Mouse (Mus musculus): Measurements from ENCODE around the gene Tecr. TPM values are rescaled to one million over a fixed set of nuclear protein-coding genes. Genes with fewer than 3 reads are reported as not detected.
A peak's percentile ranks its signal among the peaks of the same experiment; 100 is the strongest.

Gene Tecr
- polyA plus RNA-seq, 1 experiment from 2014 or later = 509 TPM

- Histone ChIP-seq H3K27me3 (ENCODE audit: control insufficient read depth, insufficient read depth, low read depth, low read length) (no peaks in the 10 kb centered on the region), H3K4me3 (ENCODE audit: low read length) (no peak overlapping the region), H3K9ac (ENCODE audit: low read length) (peak overlapping the region; percentile 22; the same call in 1 of the 2 replicates), H3K27ac (ENCODE audit: low read length) (peak overlapping the region; percentile 61), H3K4me2 (ENCODE audit: low read depth, low read length) (no peak overlapping the region), H3K36me3 (ENCODE audit: control insufficient read depth, insufficient read depth, low read length) (no peaks in the 10 kb centered on the region; the same call in 1 of the 2 replicates), H3K9me3 (ENCODE audit: control insufficient read depth, low read length) (no peaks in the 10 kb centered on the region), H3K4me1 (replicated peaks; ENCODE audit: control insufficient read depth, insufficient read depth, low read length) (peaks cover 43% of the 10 kb centered on the region)
- no peak for ATAC-seq (ENCODE audit: low read depth)
- 57% methylated on average over 17 of the region's 17 CpGs for WGBS
Observed at GRCm38 (mm10) chr8:83578131-83579055, 29.4 kb downstream of the Tecr start.

GRCm38 (mm10) chr8:83577384-83577791 is 30.4 kb downstream of the Tecr start:
- WGBS = 34% methylated on average over 9 of the region's 9 CpGs
- no peak for ATAC-seq (ENCODE audit: low read depth)
- H3K9ac ChIP-seq (ENCODE audit: low read length) = peak overlapping the region; percentile 53
- H3K27ac ChIP-seq (ENCODE audit: low read length) = peak overlapping the region; percentile 97
- H3K27me3 ChIP-seq (ENCODE audit: control insufficient read depth, insufficient read depth, low read depth, low read length) = no peaks in the 10 kb centered on the region
- H3K4me1 ChIP-seq (replicated peaks; ENCODE audit: control insufficient read depth, insufficient read depth, low read length) = peaks cover 42% of the 10 kb centered on the region
- peaks cover 7% of the 10 kb centered on the region for H3K36me3 ChIP-seq (ENCODE audit: control insufficient read depth, insufficient read depth, low read length)
- no peaks in the 10 kb centered on the region for H3K9me3 ChIP-seq (ENCODE audit: control insufficient read depth, low read length)
- no peak overlapping the region; the same call in 1 of the 2 replicates for H3K4me2 ChIP-seq (ENCODE audit: low read depth, low read length)
- H3K4me3 ChIP-seq (ENCODE audit: low read length) = no peak overlapping the region

DNA sequence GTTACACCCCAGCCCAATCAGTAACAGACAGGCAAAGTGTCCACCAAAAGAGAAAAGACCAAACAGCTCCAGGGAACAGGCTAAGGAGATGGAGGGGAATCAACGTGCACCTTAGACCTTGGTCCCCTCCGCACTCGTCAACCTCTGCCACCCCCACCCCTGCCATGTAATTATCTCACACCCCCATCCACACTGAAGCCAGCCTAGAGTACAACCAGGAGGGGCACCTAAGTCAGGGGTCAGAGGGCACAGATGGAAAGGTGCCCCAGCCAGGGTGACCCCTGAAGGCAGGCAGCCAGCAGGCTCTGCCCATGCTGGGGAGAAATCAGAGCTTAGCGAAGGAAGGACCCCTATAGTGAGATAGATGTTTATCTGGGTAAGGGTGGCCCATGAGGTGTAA is 30.9 kb downstream of the Tecr start:
- H3K36me3 ChIP-seq (ENCODE audit: control insufficient read depth, insufficient read depth, low read length) = peaks cover 11% of the 10 kb centered on the region
- no peak for ATAC-seq (ENCODE audit: low read depth)
- peak overlapping the region; percentile 97 for H3K27ac ChIP-seq (ENCODE audit: low read length)
- peak overlapping the region; percentile 32; the same call in 1 of the 2 replicates for H3K4me2 ChIP-seq (ENCODE audit: low read depth, low read length)
- WGBS = 60% methylated on average over 4 of the region's 4 CpGs
- no peaks in the 10 kb centered on the region for H3K27me3 ChIP-seq (ENCODE audit: control insufficient read depth, insufficient read depth, low read depth, low read length)
- no peaks in the 10 kb centered on the region for H3K9me3 ChIP-seq (ENCODE audit: control insufficient read depth, low read length)
- H3K4me1 ChIP-seq (replicated peaks; ENCODE audit: control insufficient read depth, insufficient read depth, low read length) = peaks cover 42% of the 10 kb centered on the region
- H3K4me3 ChIP-seq (ENCODE audit: low read length) = no peak overlapping the region
- H3K9ac ChIP-seq (ENCODE audit: low read length) = peak overlapping the region; percentile 53

GRCm38 (mm10) chr8:83576516-83576895 is 31.3 kb downstream of the Tecr start:
- Histone ChIP-seq H3K36me3 (ENCODE audit: control insufficient read depth, insufficient read depth, low read length) (peaks cover 14% of the 10 kb centered on the region), H3K4me1 (replicated peaks; ENCODE audit: control insufficient read depth, insufficient read depth, low read length) (peaks cover 42% of the 10 kb centered on the region), H3K27ac (ENCODE audit: low read length) (peak overlapping the region; percentile 97), H3K4me3 (ENCODE audit: low read length) (no peak overlapping the region), H3K9me3 (ENCODE audit: control insufficient read depth, low read length) (no peaks in the 10 kb centered on the region), H3K4me2 (ENCODE audit: low read depth, low read length) (no peak overlapping the region), H3K9ac (ENCODE audit: low read length) (peak overlapping the region; percentile 53), H3K27me3 (ENCODE audit: control insufficient read depth, insufficient read depth, low read depth, low read length) (no peaks in the 10 kb centered on the region)
- ATAC-seq (ENCODE audit: low read depth) = peak; percentile 44
- WGBS = 44% methylated on average over 2 of the region's 4 CpGs

DNA sequence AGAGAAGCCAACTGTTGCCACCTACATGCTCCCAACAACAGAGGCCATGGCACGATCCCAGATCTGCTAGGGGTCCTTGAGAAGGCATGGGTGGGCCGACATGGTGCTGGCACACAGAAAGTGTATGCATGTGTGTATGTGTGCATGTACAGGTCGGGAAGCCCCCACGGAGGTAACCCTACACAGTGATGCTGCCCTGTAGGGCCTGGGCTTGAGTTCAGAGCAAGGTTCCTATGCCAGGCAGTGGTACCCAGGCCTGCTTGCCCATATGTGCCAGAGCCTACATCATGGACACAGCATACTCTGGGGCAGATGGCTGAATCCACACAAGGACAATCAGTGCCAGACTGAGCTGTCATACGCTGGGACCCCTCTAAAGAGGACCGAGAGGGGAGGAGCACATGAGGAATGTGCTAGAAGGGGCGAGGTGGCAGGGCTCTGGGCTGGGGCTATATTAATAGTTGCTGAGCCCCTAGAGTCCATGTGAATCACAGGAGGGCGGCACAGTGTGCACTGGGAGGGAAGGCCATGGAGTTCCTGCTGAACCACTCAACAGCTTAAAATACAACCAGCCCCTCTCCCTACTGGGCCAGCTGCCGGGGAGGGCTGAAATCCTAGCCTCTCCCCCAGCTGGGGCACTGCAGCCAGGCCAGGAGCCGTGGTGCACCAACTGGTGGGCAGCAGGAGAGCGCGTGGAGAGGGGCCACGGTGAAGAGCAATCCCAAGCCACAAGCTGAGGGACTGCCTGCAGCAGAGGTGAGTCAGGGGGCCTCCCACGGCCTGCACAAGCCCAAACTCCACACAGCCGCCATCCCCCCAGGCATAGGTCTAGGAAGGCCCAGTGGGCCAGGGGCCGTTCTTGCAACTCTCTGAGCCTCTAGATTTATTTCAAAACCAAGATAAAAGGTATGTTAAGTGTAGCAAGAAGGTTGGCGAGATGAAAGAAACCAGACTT is 31.9 kb downstream of the Tecr start:
- Histone ChIP-seq H3K4me2 (ENCODE audit: low read depth, low read length) (peak overlapping the region; percentile 31; the same call in 1 of the 2 replicates), H3K27ac (ENCODE audit: low read length) (peak overlapping the region; percentile 97), H3K36me3 (ENCODE audit: control insufficient read depth, insufficient read depth, low read length) (peaks cover 19% of the 10 kb centered on the region), H3K4me3 (ENCODE audit: low read length) (no peak overlapping the region), H3K27me3 (ENCODE audit: control insufficient read depth, insufficient read depth, low read depth, low read length) (no peaks in the 10 kb centered on the region), H3K4me1 (replicated peaks; ENCODE audit: control insufficient read depth, insufficient read depth, low read length) (peaks cover 42% of the 10 kb centered on the region), H3K9ac (ENCODE audit: low read length) (peak overlapping the region; percentile 51; the same call in 1 of the 2 replicates), H3K9me3 (ENCODE audit: control insufficient read depth, low read length) (no peaks in the 10 kb centered on the region)
- WGBS = 55% methylated on average over 17 of the region's 17 CpGs
- ATAC-seq (ENCODE audit: low read depth) = peak; percentile 40

DNA sequence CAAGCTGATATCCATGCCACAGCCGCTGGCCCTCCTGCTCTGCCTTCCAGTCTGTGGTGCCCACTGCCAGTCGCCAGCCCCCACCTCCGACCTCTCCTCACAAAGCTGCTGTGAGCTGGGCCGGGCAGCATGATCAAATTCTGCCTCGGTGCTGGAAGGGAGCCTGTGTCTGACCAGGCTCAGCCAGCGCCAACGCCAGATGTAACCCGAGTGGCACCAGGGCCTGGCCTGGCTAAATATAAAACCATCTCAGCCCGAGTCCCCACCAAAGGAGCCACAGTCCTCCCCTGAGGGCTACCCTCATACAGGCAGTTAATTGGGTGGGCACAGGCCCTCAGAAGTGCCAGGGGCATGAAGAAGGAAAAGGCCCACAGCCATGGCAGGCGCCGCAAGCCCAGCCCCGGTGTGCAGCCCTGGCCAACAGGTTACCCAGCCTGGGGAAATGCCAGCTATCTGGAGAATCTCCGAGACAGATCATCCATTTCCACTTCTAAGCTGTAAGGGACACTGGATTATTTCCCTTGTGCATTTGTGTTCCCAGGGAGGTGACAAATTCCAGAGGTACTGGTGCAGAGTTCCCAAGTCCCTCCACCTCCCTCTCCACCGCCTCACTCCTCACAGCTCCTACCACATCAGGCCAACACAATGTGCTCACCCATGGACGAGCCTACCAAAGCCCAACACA is 33.0 kb downstream of the Tecr start:
- Histone ChIP-seq H3K9me3 (ENCODE audit: control insufficient read depth, low read length) (no peaks in the 10 kb centered on the region), H3K4me3 (ENCODE audit: low read length) (no peak overlapping the region), H3K4me2 (ENCODE audit: low read depth, low read length) (no peak overlapping the region), H3K4me1 (replicated peaks; ENCODE audit: control insufficient read depth, insufficient read depth, low read length) (peaks cover 42% of the 10 kb centered on the region), H3K9ac (ENCODE audit: low read length) (peak overlapping the region; percentile 30; the same call in 1 of the 2 replicates), H3K36me3 (ENCODE audit: control insufficient read depth, insufficient read depth, low read length) (peaks cover 19% of the 10 kb centered on the region), H3K27me3 (ENCODE audit: control insufficient read depth, insufficient read depth, low read depth, low read length) (no peaks in the 10 kb centered on the region), H3K27ac (ENCODE audit: low read length) (peak overlapping the region; percentile 97)
- ATAC-seq (ENCODE audit: low read depth) = no peak
- 63% methylated on average over 15 of the region's 15 CpGs for WGBS

DNA sequence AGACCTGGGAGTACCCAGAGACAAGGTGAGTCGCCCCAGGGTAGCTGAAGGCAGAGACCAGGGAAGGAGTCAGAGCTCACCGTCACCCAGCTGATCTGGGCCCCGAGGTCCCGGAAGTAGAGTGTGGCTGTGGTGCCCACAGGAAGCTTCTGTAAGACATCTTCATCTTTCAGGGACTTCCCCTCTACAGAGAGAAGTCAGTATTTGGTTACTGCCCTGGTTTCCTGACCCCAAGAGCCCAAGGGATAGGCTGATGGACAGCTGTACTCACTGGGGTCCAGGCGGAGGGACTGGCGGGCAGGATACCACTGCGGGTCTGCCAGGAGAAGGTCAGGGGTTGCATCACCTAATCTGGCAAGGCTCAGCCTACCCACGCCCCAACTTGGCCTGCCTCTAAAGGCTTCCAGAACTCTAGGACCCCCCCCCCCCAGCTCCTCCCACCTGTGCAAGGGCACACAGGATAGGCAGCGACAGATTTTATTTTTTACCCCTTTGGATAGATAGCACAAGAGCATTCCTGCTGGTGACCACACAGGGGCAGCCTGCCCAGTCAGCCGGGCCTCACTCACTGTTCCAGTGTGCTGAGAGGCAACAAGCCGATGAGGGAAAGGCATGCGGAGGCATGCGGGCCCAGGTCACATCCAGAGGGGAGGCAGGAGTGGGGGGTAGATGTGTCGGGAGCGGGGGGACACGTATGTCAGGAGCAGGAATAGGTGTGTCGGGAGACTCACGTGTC is 34.5 kb downstream of the Tecr start:
- Histone ChIP-seq H3K27ac (ENCODE audit: low read length) (no peak overlapping the region), H3K9ac (ENCODE audit: low read length) (no peak overlapping the region), H3K4me3 (ENCODE audit: low read length) (no peak overlapping the region), H3K9me3 (ENCODE audit: control insufficient read depth, low read length) (no peaks in the 10 kb centered on the region), H3K4me2 (ENCODE audit: low read depth, low read length) (no peak overlapping the region), H3K36me3 (ENCODE audit: control insufficient read depth, insufficient read depth, low read length) (peaks cover 19% of the 10 kb centered on the region), H3K4me1 (replicated peaks; ENCODE audit: control insufficient read depth, insufficient read depth, low read length) (peaks cover 32% of the 10 kb centered on the region), H3K27me3 (ENCODE audit: control insufficient read depth, insufficient read depth, low read depth, low read length) (no peaks in the 10 kb centered on the region)
- ATAC-seq (ENCODE audit: low read depth) = no peak
- WGBS = 78% methylated on average over 18 of the region's 18 CpGs

- Histone ChIP-seq H3K36me3 (ENCODE audit: control insufficient read depth, insufficient read depth, low read length) (peaks cover 19% of the 10 kb centered on the region), H3K9me3 (ENCODE audit: control insufficient read depth, low read length) (no peaks in the 10 kb centered on the region), H3K27me3 (ENCODE audit: control insufficient read depth, insufficient read depth, low read depth, low read length) (no peaks in the 10 kb centered on the region), H3K9ac (ENCODE audit: low read length) (no peak overlapping the region), H3K4me2 (ENCODE audit: low read depth, low read length) (no peak overlapping the region), H3K4me1 (replicated peaks; ENCODE audit: control insufficient read depth, insufficient read depth, low read length) (peaks cover 34% of the 10 kb centered on the region), H3K27ac (ENCODE audit: low read length) (no peak overlapping the region), H3K4me3 (ENCODE audit: low read length) (no peak overlapping the region)
- ATAC-seq (ENCODE audit: low read depth) = no peak
- 90% methylated on average over 5 of the region's 5 CpGs for WGBS
Observed at GRCm38 (mm10) chr8:83572246-83572812, 35.4 kb downstream of the Tecr start.
